Mouse (Mus musculus) kidney, embryonic 15.5 days (tissue): ENCODE data around the gene Rabep1. TPM values are rescaled to one million over a fixed set of nuclear protein-coding genes. Genes with fewer than 3 reads are reported as not detected.

Experiments
- ATAC-seq: fragments of 200-750 bp; cut with Nextera tagmentation; replicated peaks from 2 replicates; pipeline ENCODE4 v1.8.0; 2017; ENCODE audit warnings: moderate TSS enrichment; ENCODE audit not compliant: low FRiP score
- H3K27ac ChIP-seq: fragments of 300-500 bp; sonication (generic); 2 replicates; pipeline ENCODE4 v1.5.1; 2015; ENCODE audit warnings: mild to moderate bottlenecking, inconsistent platforms
- H3K27me3 ChIP-seq: fragments of 300-500 bp; sonication (generic); 2 replicates; pipeline ENCODE4 v1.6.1; 2015; ENCODE audit warnings: inconsistent platforms
- H3K36me3 ChIP-seq: fragments of 300-500 bp; sonication (generic); 2 replicates; pipeline ENCODE4 v1.6.1; 2015; ENCODE audit warnings: inconsistent platforms
- H3K4me1 ChIP-seq: fragments of 300-500 bp; sonication (generic); 2 replicates; pipeline ENCODE4 v1.6.1; 2015; ENCODE audit warnings: inconsistent platforms
- H3K4me2 ChIP-seq: fragments of 300-500 bp; sonication (generic); 2 replicates; pipeline ENCODE4 v1.6.1; 2015; ENCODE audit warnings: moderate library complexity, mild to moderate bottlenecking, inconsistent platforms
- H3K4me3 ChIP-seq: fragments of 300-500 bp; sonication (generic); replicated peaks from 2 replicates; pipeline ENCODE4 v1.5.1; 2015; ENCODE audit warnings: mild to moderate bottlenecking, inconsistent platforms
- H3K9ac ChIP-seq: fragments of 300-500 bp; sonication (generic); 2 replicates; pipeline ENCODE4 v1.6.1; 2015; ENCODE audit warnings: mild to moderate bottlenecking, inconsistent platforms
- H3K9me3 ChIP-seq: fragments of 300-500 bp; sonication (generic); replicated peaks from 2 replicates; pipeline ENCODE4 v1.6.1; 2016; ENCODE audit warnings: inconsistent platforms
- WGBS: fragments of 180-500 bp; shearing (Covaris S2); methylation state at CpG from one replicate; pipeline ENCODE4 v1.1.7; 2015; ENCODE audit warnings: mixed read lengths; 5-methylcytosine and 5-hydroxymethylcytosine counted together
- polyA plus RNA-seq: library from polyadenylated mRNA; unstranded; fragments of >200 nt; fragmentation: Nextera tagmentation; extraction: Ambion mirVana; gene quantifications from 2 replicates; pipeline ENCODE4 v1.2.1, GENCODE M21; 2015

Gene Rabep1
- polyA plus RNA-seq, 1 experiment from 2014 or later: 36.8 TPM

GRCm38 (mm10) chr11:70911323-70911722, 66.7 kb downstream of the Rabep1 start:
- 94% methylated on average over 3 of the region's 3 CpGs for WGBS
- no peaks in the 10 kb centered on the region for H3K27me3 ChIP-seq
- ATAC-seq: no peak
- no peak overlapping the region for H3K4me3 ChIP-seq
- no peaks in the 10 kb centered on the region for H3K9me3 ChIP-seq
- peaks cover 58% of the 10 kb centered on the region for H3K36me3 ChIP-seq
- H3K4me2 ChIP-seq: no peak overlapping the region
- no peaks in the 10 kb centered on the region for H3K4me1 ChIP-seq
- no peak overlapping the region for H3K9ac ChIP-seq
- H3K27ac ChIP-seq: no peak overlapping the region

- Histone ChIP-seq H3K9me3 (no peaks in the 10 kb centered on the region), H3K4me3 (no peak overlapping the region), H3K9ac (no peak overlapping the region), H3K4me2 (no peak overlapping the region), H3K27ac (no peak overlapping the region), H3K36me3 (peaks cover 58% of the 10 kb centered on the region), H3K27me3 (no peaks in the 10 kb centered on the region), H3K4me1 (no peaks in the 10 kb centered on the region)
- WGBS: 93% methylated on average over 1 of the region's 1 CpGs
- ATAC-seq: no peak
Measured at GRCm38 (mm10) chr11:70911920-70912319, 67.3 kb downstream of the Rabep1 start.

GRCm38 (mm10) chr11:70917896-70918295, 73.3 kb downstream of the Rabep1 start:
- no peak for ATAC-seq
- WGBS: 88% methylated on average over 2 of the region's 2 CpGs
- H3K4me1 ChIP-seq: no peaks in the 10 kb centered on the region
- no peak overlapping the region for H3K4me2 ChIP-seq
- no peaks in the 10 kb centered on the region for H3K9me3 ChIP-seq
- peaks cover 48% of the 10 kb centered on the region for H3K36me3 ChIP-seq
- no peaks in the 10 kb centered on the region for H3K27me3 ChIP-seq
- H3K27ac ChIP-seq: no peak overlapping the region
- no peak overlapping the region for H3K9ac ChIP-seq
- no peak overlapping the region for H3K4me3 ChIP-seq

GRCm38 (mm10) chr11:70919524-70919923, 74.9 kb downstream of the Rabep1 start:
- no peak overlapping the region for H3K4me2 ChIP-seq
- H3K27ac ChIP-seq: no peak overlapping the region
- no peak overlapping the region for H3K4me3 ChIP-seq
- no peak for ATAC-seq
- no peak overlapping the region for H3K9ac ChIP-seq
- WGBS: 63% methylated on average over 4 of the region's 4 CpGs
- H3K9me3 ChIP-seq: no peaks in the 10 kb centered on the region
- peaks cover 59% of the 10 kb centered on the region for H3K36me3 ChIP-seq
- H3K4me1 ChIP-seq: no peaks in the 10 kb centered on the region
- H3K27me3 ChIP-seq: no peaks in the 10 kb centered on the region

GRCm38 (mm10) chr11:70931461-70931860, 86.9 kb downstream of the Rabep1 start:
- no peak overlapping the region for H3K4me2 ChIP-seq
- 80% methylated on average over 5 of the region's 5 CpGs for WGBS

GRCm38 (mm10) chr11:70935316-70935715, 90.7 kb downstream of the Rabep1 start:
- peaks cover 71% of the 10 kb centered on the region for H3K36me3 ChIP-seq
- ATAC-seq: no peak
- WGBS: 91% methylated on average over 7 of the region's 7 CpGs

More at GRCm38 (mm10) chr11:70931461-70931860, 86.9 kb downstream of the Rabep1 start:
- no peaks in the 10 kb centered on the region for H3K4me1 ChIP-seq
- peaks cover 56% of the 10 kb centered on the region for H3K36me3 ChIP-seq
- H3K27me3 ChIP-seq: no peaks in the 10 kb centered on the region
- no peak for ATAC-seq
- no peak overlapping the region for H3K4me3 ChIP-seq
- no peaks in the 10 kb centered on the region for H3K9me3 ChIP-seq
- no peak overlapping the region for H3K9ac ChIP-seq
- no peak overlapping the region for H3K27ac ChIP-seq

GRCm38 (mm10) chr11:70942596-70942995, 98.0 kb downstream of the Rabep1 start:
- ATAC-seq: no peak
- H3K36me3 ChIP-seq: peaks cover 97% of the 10 kb centered on the region
- no peak overlapping the region for H3K9ac ChIP-seq
- no peaks in the 10 kb centered on the region for H3K4me1 ChIP-seq
- no peaks in the 10 kb centered on the region for H3K9me3 ChIP-seq
- no peak overlapping the region for H3K4me3 ChIP-seq
- whole genome bisulfite sequencing: 88% methylated on average over 1 of the region's 1 CpGs
- H3K27me3 ChIP-seq: no peaks in the 10 kb centered on the region
- H3K4me2 ChIP-seq: no peak overlapping the region
- H3K27ac ChIP-seq: no peak overlapping the region

More at GRCm38 (mm10) chr11:70935316-70935715, 90.7 kb downstream of the Rabep1 start:
- Histone ChIP-seq H3K27ac (no peak overlapping the region), H3K4me2 (no peak overlapping the region), H3K27me3 (no peaks in the 10 kb centered on the region), H3K4me1 (no peaks in the 10 kb centered on the region), H3K9me3 (no peaks in the 10 kb centered on the region), H3K9ac (no peak overlapping the region), H3K4me3 (no peak overlapping the region)

- Histone ChIP-seq H3K27me3 (no peaks in the 10 kb centered on the region), H3K36me3 (peaks cover 96% of the 10 kb centered on the region), H3K4me3 (no peak overlapping the region), H3K4me2 (no peak overlapping the region), H3K9ac (no peak overlapping the region), H3K9me3 (no peaks in the 10 kb centered on the region), H3K4me1 (no peaks in the 10 kb centered on the region), H3K27ac (no peak overlapping the region)
- 92% methylated on average over 7 of the region's 7 CpGs for WGBS
- no peak for ATAC-seq
Measured at GRCm38 (mm10) chr11:70943651-70944050, 99.1 kb downstream of the Rabep1 start.

GRCm38 (mm10) chr11:70944935-70945817, 100.6 kb downstream of the Rabep1 start:
- Histone ChIP-seq H3K27me3 (no peaks in the 10 kb centered on the region), H3K9ac (no peak overlapping the region), H3K4me3 (no peak overlapping the region), H3K4me2 (no peak overlapping the region), H3K4me1 (no peaks in the 10 kb centered on the region), H3K36me3 (peaks cover 96% of the 10 kb centered on the region), H3K27ac (no peak overlapping the region), H3K9me3 (no peaks in the 10 kb centered on the region)
- ATAC-seq: no peak
- 94% methylated on average over 4 of the region's 4 CpGs for WGBS

- Histone ChIP-seq H3K36me3 (peaks cover 97% of the 10 kb centered on the region), H3K9me3 (no peaks in the 10 kb centered on the region)
Measured at GRCm38 (mm10) chr11:70954711-70955110, 110.1 kb downstream of the Rabep1 start.

GRCm38 (mm10) chr11:70960786-70961554, 116.4 kb downstream of the Rabep1 start:
- no peak overlapping the region for H3K27ac ChIP-seq
- no peaks in the 10 kb centered on the region for H3K9me3 ChIP-seq
- no peak overlapping the region for H3K4me3 ChIP-seq
- H3K4me1 ChIP-seq: no peaks in the 10 kb centered on the region
- peaks cover 97% of the 10 kb centered on the region for H3K36me3 ChIP-seq
- H3K27me3 ChIP-seq: no peaks in the 10 kb centered on the region
- 94% methylated on average over 5 of the region's 5 CpGs for WGBS
- H3K4me2 ChIP-seq: no peak overlapping the region
- H3K9ac ChIP-seq: no peak overlapping the region
- no peak for ATAC-seq

More at GRCm38 (mm10) chr11:70954711-70955110, 110.1 kb downstream of the Rabep1 start:
- H3K9ac ChIP-seq: no peak overlapping the region
- no peaks in the 10 kb centered on the region for H3K27me3 ChIP-seq
- no peak overlapping the region for H3K27ac ChIP-seq
- 92% methylated on average over 4 of the region's 4 CpGs for WGBS
- no peak overlapping the region for H3K4me3 ChIP-seq
- no peaks in the 10 kb centered on the region for H3K4me1 ChIP-seq
- H3K4me2 ChIP-seq: no peak overlapping the region
- ATAC-seq: no peak

GRCm38 (mm10) chr11:70964222-70964907, 119.8 kb downstream of the Rabep1 start:
- Histone ChIP-seq H3K4me1 (peaks cover 8% of the 10 kb centered on the region), H3K27ac (no peak overlapping the region), H3K9me3 (no peaks in the 10 kb centered on the region), H3K27me3 (no peaks in the 10 kb centered on the region), H3K4me3 (no peak overlapping the region), H3K4me2 (no peak overlapping the region), H3K9ac (no peak overlapping the region), H3K36me3 (peaks cover 72% of the 10 kb centered on the region)
- WGBS: 86% methylated on average over 4 of the region's 4 CpGs
- no peak for ATAC-seq
